Mouse (Mus musculus) testis, adult 10 weeks (tissue): ENCODE measurements around the gene Gm9857. TPM values are rescaled to one million over a fixed set of nuclear protein-coding genes. Genes with fewer than 3 reads are reported as not detected.

Source experiments
- polyA plus RNA-seq: library from polyadenylated mRNA; stranded (reverse); fragments of 350-450 nt; fragmentation: Illumina TruSeq; extraction: RNeasy Lipid Tissue Mini Kit (QIAGEN cat#74804); gene quantifications from one replicate; pipeline ENCODE4 v1.2.3, GENCODE M21; 2014; ENCODE audit warnings: low read depth, low replicate concordance

Gm9857 gene
- not detected for polyA plus RNA-seq

GRCm38 (mm10) chr3:108940001-108940633, at the start of gene Gm9857:
Gm9857 (minus strand) TSS chr3:108940445.

GRCm38 (mm10) chr3:108939573-108939972, 672 bp downstream of the Gm9857 start, which contains the start of gene Henmt1:
Henmt1 (plus strand) TSS chr3:108939873.

GRCm38 (mm10) chr3:108911548-108912413, 28.5 kb downstream of the Gm9857 start, which contains the start of gene Prpf38b:
Prpf38b (minus strand) TSS chr3:108911727.

Other genes with a start within 250 kb of the Gm9857 start
- gene Gpsm2, start 218.1 kb downstream of the Gm9857 start, polyA plus RNA-seq, result 12.3 TPM
- 48.3 TPM for gene Aknad1, start 200.8 kb downstream of the Gm9857 start, polyA plus RNA-seq
- 32.1 TPM for gene Stxbp3, start 99.9 kb downstream of the Gm9857 start, polyA plus RNA-seq
- gene Fndc7, start 50.4 kb downstream of the Gm9857 start, polyA plus RNA-seq, result 0.43 TPM
- gene Prpf38b, start 28.7 kb downstream of the Gm9857 start, polyA plus RNA-seq, result 97.7 TPM
- 39.8 TPM for gene Henmt1, start 572 bp downstream of the Gm9857 start, polyA plus RNA-seq
- gene Fam102b, start 87.2 kb upstream of the Gm9857 start, polyA plus RNA-seq, result 3.2 TPM
- 38.4 TPM for gene Slc25a54, start 140.0 kb upstream of the Gm9857 start, polyA plus RNA-seq
- gene Slc25a24, start 182.7 kb upstream of the Gm9857 start, polyA plus RNA-seq, result 13.5 TPM